Mouse (Mus musculus) liver (tissue): Measurements from ENCODE around the gene Cyp8b1.
A peak's percentile ranks its signal among the peaks of the same experiment; 100 is the strongest.

ENCODE experiments used
- DNase-seq: peaks from one replicate; pipeline ENCODE4 v3.0.0-alpha.2; 2020; ENCODE audit warnings: mixed read lengths

Cyp8b1 gene

DNA sequence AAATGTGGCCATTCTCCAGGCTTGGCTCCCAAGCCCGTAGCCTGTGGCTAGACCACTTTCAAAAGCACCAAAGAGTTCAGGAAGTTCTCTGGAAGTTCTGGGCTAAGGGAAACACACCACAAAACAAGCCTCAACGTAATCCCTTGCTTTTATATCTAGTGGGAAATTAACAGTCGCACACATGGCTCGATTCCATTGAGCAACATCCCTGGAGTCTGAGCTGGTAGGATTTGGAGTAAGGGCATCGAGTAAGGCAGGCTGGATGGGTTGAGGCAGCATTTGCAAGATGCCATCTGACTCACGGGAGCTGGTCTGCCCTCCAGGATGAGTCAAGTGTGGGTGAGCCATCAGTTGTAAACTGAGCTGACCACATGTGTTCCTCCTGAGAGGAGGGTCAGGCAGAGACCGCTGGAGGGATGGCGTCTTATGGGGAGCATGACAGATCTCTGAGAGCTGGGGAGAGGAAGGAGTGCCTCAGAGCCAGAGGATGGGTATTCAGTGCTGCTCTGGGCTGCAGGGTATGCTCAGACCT, 1.8 kb downstream of the Cyp8b1 start:
- DNase-seq = no peak

DNA sequence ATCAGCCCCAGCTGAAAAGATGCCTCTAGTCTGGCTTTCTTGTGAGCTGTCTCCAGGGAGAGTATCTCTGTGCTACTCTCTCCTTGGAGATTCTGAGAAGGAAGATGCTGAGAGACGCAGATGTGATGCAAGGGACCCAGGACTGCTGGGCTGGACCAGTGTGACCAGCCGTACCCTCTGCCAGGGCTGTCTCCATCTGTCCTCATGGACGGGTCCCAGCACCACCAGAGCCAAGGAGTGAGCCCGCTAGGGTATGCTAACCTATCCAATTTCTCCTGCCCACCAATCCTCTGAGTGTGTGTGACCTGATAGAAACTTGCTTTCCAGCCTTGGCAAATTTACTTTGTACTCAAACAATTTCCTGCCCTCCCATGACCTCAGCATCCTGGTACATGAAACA, 3.3 kb downstream of the Cyp8b1 start:
- no peak for DNase-seq

DNA sequence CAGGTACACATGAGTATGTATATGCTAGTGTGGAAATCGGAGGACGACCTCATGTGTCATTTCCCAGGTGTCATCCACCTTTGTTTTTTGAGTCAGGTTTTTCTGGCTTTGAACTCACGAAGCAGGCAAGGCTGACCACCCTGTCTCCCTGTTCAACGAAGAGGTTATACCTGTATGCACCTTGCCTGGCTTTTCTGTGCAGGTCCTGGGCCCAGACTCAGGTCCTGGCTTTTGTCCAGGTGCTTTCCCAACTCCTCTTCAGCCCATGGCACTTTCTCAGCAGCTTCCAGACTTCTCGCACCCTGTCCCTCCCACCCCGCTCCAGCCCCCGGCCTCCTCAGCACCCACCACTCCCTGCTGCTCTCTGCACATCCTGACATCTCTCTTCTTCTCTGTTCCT, 4.9 kb downstream of the Cyp8b1 start:
- DNase-seq = no peak

DNA sequence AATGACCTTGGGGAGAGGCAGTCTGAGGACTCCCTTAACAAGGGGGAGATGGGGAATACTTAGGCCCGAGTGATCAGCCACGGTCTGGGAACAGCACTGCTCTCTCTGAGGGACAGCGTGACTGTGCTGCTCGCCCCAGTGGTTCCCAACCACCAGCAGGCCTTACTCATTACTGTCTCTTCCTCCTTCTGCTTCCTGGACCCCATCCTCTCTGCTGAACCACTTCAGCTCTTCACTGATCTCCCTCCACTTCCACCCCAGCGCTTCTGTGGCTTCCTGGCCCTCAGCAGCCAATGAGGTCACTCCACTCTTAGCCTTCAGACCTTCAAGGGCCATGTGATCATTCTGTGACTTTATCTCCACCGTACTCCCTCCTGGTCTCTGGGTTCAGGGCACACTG, 6.5 kb downstream of the Cyp8b1 start:
- no peak for DNase-seq

DNA sequence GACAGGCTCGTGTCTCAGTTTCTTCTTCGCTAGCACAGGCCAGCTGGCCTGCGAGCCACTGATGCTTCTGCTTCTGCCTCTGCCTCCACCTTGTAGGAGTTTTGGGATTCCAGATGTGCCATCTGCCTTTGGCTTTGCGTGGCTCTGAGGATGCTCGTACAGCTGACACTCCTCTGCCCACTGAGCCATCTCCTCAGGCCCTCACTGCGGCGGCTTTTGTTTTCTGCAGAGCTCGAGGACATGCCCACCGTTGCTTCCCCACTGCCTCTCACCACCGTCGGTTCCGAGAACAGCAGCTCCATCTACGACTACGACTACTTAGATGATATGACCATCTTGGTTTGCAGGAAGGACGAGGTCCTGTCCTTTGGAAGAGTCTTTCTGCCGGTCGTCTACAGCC, 7.8 kb downstream of the Cyp8b1 start:
- no peak for DNase-seq

DNA sequence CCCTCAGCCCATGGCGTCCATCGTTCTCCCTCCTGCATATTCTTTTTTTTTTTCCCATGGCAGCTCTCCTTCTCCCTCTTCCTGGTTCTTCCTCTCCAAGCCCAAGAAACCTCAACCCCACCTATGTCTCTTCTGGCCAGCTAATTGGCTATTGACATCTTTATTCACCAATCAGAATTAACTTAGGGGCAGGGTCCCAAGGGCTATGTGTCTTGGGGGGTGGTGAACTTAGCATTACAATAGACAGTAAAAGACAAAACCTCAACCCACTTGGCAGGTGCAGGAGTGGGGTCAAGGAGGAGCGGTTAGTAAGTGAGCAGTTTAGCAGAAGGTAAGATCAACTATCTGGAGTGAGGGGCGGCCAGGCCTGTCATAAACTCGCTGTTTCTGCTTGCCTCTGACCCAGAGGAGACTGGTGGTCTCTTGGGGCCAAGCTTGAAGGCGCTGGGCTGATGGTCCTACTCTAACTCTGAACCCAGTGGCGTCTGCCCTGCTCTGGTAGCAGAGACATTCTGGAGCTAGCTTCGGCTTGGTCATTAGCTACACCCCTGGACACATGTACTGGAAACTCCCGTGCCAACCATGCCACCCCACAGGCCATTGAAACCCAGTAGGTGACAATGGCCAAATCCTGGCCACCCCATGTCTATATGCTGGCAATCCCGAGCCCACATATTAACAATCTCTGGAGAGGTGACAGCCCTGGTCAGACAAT, 8.6 kb downstream of the Cyp8b1 start:
- no peak for DNase-seq

DNA sequence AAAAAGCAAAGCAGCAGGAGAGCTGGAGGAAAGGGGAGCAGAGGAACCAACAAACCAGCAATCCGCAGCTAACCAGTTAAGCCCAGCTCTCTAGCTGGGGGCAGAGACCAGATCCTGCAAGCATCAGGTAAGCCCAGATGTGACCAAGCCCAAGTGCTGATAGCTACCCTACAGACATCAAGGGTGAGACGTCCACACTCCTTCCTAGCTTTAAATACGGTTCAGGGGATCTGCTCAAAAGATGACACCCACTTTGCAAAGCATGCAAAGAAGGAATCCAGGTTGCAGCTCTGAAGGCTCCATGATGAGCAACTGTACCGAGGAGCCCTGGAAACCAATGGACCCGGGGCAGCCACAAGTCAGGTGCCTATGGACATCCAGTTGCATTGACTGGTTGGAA, 9.6 kb downstream of the Cyp8b1 start:
- no peak for DNase-seq

DNA sequence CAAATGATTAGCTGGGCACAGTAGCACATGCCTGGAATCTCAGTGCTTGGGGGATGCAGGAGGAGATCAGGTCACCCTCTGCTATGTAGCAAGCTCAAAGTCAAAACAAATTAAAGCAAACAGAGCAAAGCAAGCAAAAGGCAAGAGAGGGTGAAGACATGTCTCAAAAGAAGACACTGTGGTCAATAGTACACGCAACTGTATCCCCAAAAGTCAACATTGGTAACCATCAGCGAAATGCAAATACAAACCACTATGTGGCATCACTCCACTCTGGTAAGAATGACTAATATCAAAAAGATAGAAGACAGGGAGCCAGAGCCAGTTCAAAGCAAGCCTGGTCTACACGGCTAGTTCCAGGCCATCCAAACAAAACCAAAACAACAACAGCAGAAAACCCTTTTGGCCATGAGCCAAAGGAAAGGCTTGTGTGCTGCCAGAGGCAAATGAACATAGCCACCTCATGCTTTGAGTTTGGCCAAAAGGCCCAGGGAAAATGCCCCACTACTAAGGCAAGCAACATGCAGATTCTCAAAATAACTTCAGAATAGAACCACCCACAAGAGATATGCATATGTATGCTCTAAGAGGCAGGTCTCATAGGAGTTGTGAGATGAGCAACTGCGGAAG, 10.4 kb downstream of the Cyp8b1 start:
- DNase-seq = no peak

DNA sequence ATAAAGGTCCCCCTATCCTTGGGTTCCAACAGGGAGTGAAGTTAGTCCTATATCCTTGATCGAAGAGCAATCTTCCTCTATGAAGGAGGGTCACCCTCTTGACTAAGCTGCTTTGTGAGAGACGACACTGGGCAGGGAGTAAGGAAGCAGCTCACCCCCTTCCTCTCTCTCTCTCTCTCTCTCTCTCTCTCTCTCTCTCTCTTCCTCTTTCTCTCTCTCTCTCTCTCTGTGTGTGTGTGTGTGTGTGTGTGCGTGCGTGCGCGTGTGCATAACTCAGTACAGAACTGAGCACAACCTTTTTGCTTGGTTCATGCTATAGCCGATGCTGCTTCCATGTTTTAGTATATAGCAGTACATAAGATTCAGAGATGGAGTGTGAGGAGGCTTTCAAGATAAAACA, 11.2 kb downstream of the Cyp8b1 start:
- DNase-seq = no peak

DNA sequence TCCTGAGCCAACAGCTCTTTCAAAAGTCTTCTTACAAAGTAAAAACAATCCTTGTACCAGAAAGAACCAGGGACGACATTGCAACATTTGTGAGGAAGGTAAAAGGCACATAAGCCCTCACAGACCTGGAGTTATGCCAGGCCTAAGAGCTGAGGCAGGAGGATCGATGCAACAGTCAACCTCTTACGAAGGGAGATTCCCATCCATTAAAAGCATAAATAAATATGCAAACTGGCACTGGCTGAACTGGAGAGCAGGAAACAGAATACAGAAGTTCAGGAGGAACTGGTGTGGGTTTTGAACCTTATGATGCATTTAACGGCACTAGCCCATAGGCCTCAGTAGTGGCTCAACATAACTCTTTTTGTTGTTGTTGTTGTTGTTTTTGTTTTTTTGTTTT, 11.8 kb downstream of the Cyp8b1 start:
- DNase-seq = no peak

DNA sequence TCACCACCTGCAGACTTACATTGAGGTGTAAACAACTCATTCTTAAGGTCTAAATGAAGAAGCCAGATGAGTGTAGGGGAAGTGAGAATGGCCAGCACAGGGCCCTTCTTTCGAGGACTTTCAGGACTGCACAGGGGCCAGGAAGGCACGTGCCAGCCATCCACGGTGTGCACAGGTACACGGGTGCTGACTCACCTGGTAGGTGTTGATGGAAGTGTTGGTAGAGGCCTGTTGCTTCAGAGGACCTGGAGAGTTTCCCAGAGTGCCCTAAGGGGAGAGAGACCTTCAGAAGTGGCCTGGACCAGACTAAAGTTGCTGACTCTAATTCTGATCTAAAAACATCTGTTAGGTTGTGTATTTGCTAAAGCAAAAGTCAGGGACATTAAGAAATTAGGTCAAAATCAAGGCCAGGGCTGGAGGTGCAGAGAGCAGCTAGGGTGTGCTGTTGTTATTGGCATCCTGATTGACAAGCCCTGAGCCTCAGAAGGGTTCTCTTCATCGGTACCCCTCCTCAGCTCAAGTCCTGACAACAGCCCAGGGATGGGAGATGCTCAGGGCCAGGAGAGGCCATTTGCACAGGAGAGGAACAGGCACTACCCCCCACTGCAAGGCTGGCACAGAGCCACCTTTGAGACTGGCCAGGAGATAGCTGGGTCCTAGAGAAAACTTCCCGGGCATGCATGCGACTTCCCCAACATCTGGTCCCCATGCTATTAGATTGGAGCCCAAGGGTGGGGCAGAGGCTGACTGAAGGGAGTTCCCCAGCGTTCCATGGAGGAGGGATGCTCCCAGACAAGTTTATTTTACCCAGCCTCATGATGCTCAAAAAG, 12.4 kb downstream of the Cyp8b1 start:
- no peak for DNase-seq

DNA sequence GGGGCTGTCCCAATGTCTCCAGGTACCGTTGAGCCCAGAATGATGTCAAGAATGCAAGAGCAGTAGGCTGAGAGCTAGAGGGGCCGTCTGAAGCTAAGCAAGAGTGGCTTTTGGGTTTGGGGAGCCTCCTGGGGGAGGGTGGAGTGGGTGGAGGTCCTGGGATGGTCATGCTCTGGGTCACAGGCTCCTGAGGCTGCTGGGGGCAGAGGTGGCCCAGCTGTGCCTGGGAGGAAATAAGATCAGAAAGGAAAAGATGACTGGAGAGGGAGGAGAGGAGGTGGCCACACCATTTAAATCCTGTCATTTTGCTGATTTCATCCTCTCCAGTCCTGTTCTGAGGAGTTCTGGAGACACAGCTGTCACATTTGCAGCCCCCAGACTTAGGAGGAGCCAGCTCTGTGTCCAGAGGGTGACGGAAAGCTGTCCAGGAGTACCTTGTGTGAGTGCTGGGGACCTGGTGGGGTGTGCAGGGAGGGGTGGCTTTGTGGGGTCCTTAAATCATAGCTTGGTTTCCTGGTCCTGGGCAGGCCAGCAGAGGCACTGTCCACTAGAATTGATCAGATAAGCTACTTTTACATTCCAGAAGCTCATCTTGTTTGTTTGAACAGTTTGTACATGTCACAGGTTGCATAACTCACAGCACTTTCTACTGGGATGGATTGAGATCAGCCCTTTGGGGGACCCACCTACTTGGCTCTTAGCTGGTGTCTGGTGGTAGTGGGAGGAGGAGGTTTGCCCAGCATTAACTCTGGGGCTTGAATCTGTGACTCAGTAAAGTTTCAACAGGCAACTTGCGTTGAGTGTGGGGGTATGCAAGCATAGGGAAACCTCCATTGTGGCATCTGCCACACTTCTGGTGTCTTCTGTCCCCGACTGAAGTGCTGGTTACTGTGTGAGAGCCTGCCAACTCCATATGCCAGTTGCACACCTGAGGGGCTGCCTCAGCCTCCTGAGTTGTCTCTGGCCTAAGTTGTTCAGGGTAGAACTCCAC, 14.1 kb downstream of the Cyp8b1 start:
- DNase-seq = no peak

DNA sequence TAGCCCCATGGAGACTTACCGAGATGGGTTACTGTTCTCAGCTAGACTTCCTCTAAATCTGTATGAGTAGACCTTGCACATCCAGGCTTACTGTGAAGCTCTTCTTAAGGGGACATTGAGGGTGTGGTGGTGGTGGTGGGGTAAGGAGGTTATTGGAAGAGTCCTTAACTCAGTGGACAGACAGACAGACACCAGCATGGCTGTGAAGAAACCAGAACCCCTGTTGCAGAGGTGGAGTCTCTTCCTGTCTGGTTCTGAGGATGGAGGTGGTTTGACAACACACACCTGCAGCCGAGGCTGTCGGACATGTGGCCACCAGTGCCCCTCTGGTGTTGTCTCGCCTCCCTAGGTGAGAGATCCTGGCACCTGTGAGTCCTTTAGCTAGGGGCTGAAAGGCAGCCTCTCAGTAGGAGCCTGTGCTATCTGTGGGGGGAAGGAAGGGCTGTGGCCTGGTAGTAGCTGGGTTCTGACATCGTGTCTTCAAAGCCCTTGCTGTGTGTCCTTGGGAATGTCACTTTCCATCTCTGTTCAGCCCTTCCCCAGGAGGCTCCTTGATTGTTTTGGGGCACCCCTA, 15.7 kb downstream of the Cyp8b1 start:
- peak; percentile 1 for DNase-seq

DNA sequence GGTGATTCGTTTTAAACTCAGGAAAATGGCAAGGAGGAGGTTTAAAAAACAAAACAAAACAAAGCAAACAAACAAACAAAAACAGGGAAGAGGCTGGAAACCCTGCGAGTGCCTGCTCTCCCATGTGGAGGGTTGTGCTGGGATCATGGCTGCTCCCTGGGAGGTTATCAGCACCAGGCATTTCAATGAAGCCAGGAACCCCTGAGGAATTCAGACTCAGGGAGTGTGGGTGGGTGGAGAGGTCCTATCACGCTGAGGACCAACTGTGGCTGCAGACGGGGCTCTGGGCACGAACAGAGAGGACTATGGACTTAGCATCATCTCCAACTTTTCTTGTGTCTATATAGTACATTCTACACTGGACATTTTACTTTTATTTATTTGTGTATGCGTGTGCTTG, 16.8 kb downstream of the Cyp8b1 start:
- DNase-seq = peak; percentile 1

DNA sequence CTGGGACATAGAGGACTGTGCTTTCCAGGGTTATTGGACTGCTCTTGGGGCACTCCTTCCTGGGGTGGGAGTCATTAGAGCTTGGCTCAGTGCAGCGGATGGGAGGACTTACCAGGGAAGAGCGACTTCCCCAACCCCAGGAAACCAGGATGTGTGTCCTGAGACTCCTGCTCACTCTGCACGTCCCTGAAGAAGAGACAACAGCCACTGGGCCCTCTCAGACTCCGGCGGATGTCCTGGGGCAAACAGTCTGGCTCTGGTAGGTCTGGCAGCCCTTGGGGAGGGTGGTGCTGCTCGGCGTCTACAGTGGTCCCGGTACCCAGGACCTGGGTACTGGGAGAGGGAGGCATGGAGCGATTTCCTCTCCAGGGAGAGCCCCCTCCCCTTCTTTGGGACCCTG, 17.9 kb downstream of the Cyp8b1 start, which contains the start of gene Ackr2:
TSS of gene Ackr2 (plus strand) at position 111 of the 400 bp plus-strand sequence.
- DNase-seq = peak; percentile 2

DNA sequence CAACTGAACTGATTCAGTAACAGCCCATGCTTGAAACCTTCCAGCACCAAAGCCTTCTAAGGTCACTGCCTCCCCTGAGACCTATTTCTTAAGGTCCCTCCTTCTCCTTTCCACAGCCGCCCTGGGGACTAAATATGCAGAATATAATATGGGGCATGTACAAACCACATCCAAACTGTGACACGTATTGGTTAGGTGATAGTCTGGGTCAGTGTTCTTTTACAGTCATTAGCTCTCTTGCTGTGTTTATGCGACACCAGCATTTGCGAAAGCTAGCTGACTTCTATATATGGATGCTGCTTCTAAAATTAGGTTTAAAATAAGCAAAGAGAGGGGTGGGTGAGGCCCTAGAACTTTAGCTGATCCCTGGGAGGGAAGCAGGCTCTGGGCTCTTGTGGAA, 19.3 kb downstream of the Cyp8b1 start:
- DNase-seq = peak; percentile 1

DNA sequence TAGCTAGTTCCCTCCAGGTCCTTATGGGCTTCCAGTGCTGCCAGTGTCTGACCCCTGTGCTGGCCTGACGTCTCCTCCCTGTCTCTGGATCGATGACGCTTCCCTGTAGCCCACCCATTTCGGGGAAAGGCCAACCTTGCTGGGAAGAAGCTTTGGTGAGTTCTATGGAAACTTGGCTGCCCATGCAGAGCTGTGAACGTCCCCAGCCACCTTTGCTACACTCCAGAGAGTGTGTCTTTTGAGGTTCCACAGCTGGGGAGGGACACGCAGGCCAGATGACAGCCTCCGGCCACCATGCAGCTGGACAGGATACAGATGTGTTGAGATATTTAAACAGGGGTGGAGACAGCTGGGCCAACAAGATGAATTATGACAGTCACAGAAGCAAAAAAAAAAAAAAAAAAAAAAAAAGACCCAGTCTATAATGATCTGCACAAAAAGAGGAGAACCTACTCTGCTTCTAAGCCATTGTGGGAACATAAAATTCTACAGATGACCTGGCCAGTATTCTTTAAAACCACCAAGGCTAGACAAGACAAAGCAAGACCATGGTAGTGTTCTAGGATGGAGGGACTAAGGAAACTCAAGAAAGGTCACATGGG, 20.6 kb downstream of the Cyp8b1 start:
- DNase-seq = no peak

DNA sequence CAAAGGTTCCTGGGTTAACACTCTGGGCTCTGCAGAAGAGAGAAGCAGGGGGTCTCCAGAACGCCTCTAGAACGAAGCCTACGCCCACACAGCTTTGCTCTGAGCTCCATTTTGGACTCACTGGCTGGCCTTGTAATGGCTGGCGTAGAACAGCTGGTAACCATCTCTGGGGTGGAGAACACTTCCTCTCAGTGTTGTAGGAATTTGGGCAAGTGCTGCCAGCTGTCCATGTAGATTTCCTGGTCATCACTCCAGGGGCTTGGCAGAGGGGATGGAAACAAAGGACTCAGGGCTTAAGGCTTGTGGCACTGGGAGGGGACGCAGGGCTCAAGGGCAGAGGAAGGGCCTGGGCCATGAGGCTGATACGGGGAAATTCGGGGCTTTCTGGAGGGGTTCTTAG, 21.7 kb downstream of the Cyp8b1 start:
- DNase-seq = no peak

DNA sequence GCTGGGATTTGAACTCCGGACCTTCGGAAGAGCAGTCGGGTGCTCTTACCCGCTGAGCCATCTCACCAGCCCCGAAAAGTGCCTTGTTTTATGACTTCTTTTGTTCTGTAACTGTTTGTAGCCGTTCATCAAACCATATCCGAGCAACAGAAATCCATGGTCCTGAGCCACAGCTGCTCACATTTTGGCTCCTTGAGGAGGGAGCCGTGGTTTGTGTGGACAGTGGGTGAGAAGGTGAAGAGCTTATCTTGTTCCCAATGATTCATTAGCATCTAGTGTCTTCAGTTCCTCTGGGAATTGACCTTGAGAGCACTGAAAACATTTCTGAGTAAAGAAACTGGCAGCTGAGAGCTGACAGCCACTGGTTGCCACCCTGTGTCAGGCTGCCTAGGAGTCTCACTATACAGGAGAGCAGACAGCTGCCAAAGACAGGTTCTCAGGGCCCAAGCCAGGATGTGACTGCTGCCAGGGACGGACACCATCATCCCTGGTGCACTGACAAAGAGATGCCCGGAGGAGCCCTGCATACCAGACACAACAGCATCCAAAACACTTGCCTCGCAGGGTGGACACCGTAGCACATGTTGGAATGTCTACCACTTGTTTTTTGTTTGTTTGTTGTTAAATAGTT, 23.9 kb downstream of the Cyp8b1 start:
- DNase-seq = no peak

DNA sequence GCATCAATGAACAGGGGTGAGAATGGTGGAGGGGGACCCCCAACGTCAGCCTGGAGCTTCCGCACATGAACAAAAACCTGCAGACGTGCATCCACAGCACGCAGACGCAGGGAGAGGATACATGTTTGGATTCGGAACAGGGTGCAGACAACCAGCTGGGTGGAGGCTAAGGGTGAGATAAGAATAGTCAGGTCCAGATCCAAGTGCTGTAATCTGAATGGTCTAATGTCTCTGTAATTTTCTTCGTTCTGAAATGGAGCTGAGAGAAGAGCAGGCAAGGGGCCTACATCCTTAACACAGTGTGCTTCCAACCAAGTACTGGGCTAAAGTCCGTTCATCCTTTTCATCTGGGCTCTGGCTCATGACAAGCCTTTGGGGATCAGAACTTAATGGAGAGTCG, 24.8 kb downstream of the Cyp8b1 start:
- no peak for DNase-seq

DNA sequence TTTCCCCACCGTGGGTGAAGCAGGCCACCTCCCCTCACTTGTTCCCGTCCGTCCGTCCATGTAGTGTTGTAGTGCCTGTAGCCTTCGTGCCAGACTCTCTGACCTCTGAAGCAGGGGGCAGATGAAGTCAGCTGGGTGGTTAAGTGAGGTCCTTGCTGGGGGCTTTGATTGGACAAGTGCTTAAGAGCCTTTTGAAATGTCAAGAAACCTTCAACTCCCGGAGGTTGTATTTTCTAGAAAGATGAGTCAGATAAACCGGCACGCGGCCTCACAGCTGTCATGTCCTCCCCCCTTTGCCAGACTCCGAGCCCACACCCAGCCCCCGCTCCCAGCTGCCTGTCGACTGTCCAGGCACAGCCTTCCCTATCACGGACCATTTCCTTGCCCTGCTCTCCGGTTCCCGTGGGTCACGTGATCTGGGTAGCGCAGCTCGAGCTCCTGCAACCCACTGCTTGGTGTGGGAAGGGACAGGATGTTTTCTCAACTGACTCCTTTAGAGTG, 25.6 kb downstream of the Cyp8b1 start:
- peak; percentile 48 for DNase-seq
